Mouse (Mus musculus): ENCODE measurements at regions not wholly inside any gene's neighbourhood (a gene's known extent, or its start where the extent isn't known, plus 50 kb on each side); places are given as distances from the start of the nearest gene placed in this dataset.

- TF ChIP-seq CTCF (IDR thresholded peaks at IDR 0.05) (no peak), EP300 (IDR thresholded peaks at IDR 0.05) (no peak)
These were observed 130.5 kb downstream of the Rpl36a-ps1 start for GRCm38 (mm10) chr14:98863598-98863997.

All from lung, postnatal 0 days (tissue).